Mouse (Mus musculus): ENCODE measurements around the gene Tnfrsf9. TPM values are rescaled to one million over a fixed set of nuclear protein-coding genes. Genes with fewer than 3 reads are reported as not detected.
"Not testable (repeated sequence)": the region's sequence is repeated elsewhere in the genome, so short reads cannot be mapped to it uniquely, and the experiment has no call there.

The Tnfrsf9 gene
- polyA plus RNA-seq, 1 experiment from 2014 or later, result 0.11 TPM

- no peaks in the 10 kb centered on the region for H3K27me3 ChIP-seq (replicated peaks; ENCODE audit: control insufficient read depth, insufficient read depth, low read length)
- H3K9ac ChIP-seq (ENCODE audit: low read depth, low read length), result no peak overlapping the region
- no peak for ATAC-seq (ENCODE audit: low read depth)
- no peaks in the 10 kb centered on the region for H3K4me1 ChIP-seq (ENCODE audit: control insufficient read depth, insufficient read depth, low read length)
- no peak for DNase-seq (ENCODE audit: low spot score)
- H3K36me3 ChIP-seq (ENCODE audit: control insufficient read depth, insufficient read depth, low read length), result peaks cover 91% of the 10 kb centered on the region
- no peak overlapping the region for H3K27ac ChIP-seq (replicated peaks; ENCODE audit: low read depth, low read length)
- no peak overlapping the region for H3K4me3 ChIP-seq (ENCODE audit: low read depth, low read length)
- WGBS, result 93% methylated on average over 13 of the region's 13 CpGs
- no peaks in the 10 kb centered on the region for H3K9me3 ChIP-seq (ENCODE audit: control insufficient read depth, low read length)
- H3K4me2 ChIP-seq (ENCODE audit: low read depth, low read length), result no peak overlapping the region
Measured at GRCm38 (mm10) chr4:150900486-150900885, 13.9 kb upstream of the Tnfrsf9 start.

DNA sequence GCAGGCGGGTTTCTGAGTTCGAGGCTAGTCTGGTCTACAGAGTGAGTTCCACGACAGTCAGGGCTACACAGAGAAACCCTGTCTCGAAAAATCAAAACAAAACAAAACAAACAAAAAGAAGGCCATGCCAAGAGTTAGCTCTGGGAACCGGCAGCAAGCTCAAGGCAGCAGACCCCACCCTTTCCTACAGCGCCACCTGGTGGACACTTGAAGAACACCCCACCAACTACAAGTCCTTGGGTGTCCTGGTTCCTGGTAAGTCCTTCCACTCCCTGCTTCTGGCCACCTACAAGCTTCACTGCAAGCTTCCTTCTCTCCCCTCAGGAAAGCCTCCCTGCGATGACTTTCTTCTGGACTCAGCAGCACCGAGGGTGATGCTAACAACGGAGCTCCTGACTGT, 12.7 kb upstream of the Tnfrsf9 start:
- 56% methylated on average over 9 of the region's 9 CpGs for WGBS
- H3K4me1 ChIP-seq (ENCODE audit: control insufficient read depth, insufficient read depth, low read length), result no peaks in the 10 kb centered on the region
- H3K27me3 ChIP-seq (replicated peaks; ENCODE audit: control insufficient read depth, insufficient read depth, low read length), result no peaks in the 10 kb centered on the region
- DNase-seq (ENCODE audit: low spot score) (peak; percentile 58), ATAC-seq (ENCODE audit: low read depth) (no peak)
- H3K4me3 ChIP-seq (ENCODE audit: low read depth, low read length), result no peak overlapping the region
- peaks cover 88% of the 10 kb centered on the region for H3K36me3 ChIP-seq (ENCODE audit: control insufficient read depth, insufficient read depth, low read length)
- H3K27ac ChIP-seq (replicated peaks; ENCODE audit: low read depth, low read length), result no peak overlapping the region
- H3K9me3 ChIP-seq (ENCODE audit: control insufficient read depth, low read length), result no peaks in the 10 kb centered on the region
- no peak overlapping the region for H3K4me2 ChIP-seq (ENCODE audit: low read depth, low read length)
- H3K9ac ChIP-seq (ENCODE audit: low read depth, low read length), result no peak overlapping the region

GRCm38 (mm10) chr4:150902062-150902461, 12.3 kb upstream of the Tnfrsf9 start:
- H3K4me1 ChIP-seq (ENCODE audit: control insufficient read depth, insufficient read depth, low read length), result no peaks in the 10 kb centered on the region
- ATAC-seq (ENCODE audit: low read depth), result no peak
- H3K9me3 ChIP-seq (ENCODE audit: control insufficient read depth, low read length), result no peaks in the 10 kb centered on the region
- no peak overlapping the region for H3K4me3 ChIP-seq (ENCODE audit: low read depth, low read length)
- H3K4me2 ChIP-seq (ENCODE audit: low read depth, low read length), result no peak overlapping the region
- no peak overlapping the region for H3K27ac ChIP-seq (replicated peaks; ENCODE audit: low read depth, low read length)
- H3K36me3 ChIP-seq (ENCODE audit: control insufficient read depth, insufficient read depth, low read length), result peaks cover 84% of the 10 kb centered on the region
- WGBS, result 89% methylated on average over 12 of the region's 12 CpGs
- no peaks in the 10 kb centered on the region for H3K27me3 ChIP-seq (replicated peaks; ENCODE audit: control insufficient read depth, insufficient read depth, low read length)
- no peak for DNase-seq (ENCODE audit: low spot score)
- H3K9ac ChIP-seq (ENCODE audit: low read depth, low read length), result no peak overlapping the region

- WGBS, result 91% methylated on average over 14 of the region's 14 CpGs
- Histone ChIP-seq H3K9ac (ENCODE audit: low read depth, low read length) (no peak overlapping the region), H3K36me3 (ENCODE audit: control insufficient read depth, insufficient read depth, low read length) (peaks cover 76% of the 10 kb centered on the region)
Measured at GRCm38 (mm10) chr4:150903091-150903742, 11.1 kb upstream of the Tnfrsf9 start.

DNA sequence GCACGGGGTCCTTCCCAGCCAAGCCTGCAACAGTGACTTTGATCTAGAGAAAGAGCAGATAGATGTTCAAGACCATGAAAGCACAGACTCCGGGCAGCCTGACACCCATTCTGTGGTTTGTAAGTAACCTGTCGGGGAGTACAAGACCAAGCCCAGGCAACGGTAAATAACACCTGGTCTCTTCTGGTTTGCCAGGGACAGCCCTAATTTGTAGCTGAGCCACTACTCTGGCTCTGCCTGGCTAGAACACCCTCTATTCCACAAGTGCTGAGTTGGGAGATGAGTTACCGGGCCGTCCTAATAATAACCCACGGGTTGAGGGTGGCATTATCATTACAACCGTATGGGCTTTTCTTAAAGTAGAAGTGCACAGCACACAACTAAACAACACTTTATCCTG, 7.3 kb upstream of the Tnfrsf9 start:
- Histone ChIP-seq H3K4me3 (ENCODE audit: low read depth, low read length) (no peak overlapping the region), H3K4me1 (ENCODE audit: control insufficient read depth, insufficient read depth, low read length) (no peaks in the 10 kb centered on the region), H3K27me3 (replicated peaks; ENCODE audit: control insufficient read depth, insufficient read depth, low read length) (no peaks in the 10 kb centered on the region), H3K9ac (ENCODE audit: low read depth, low read length) (no peak overlapping the region), H3K27ac (replicated peaks; ENCODE audit: low read depth, low read length) (no peak overlapping the region), H3K36me3 (ENCODE audit: control insufficient read depth, insufficient read depth, low read length) (peaks cover 40% of the 10 kb centered on the region), H3K4me2 (ENCODE audit: low read depth, low read length) (no peak overlapping the region), H3K9me3 (ENCODE audit: control insufficient read depth, low read length) (no peaks in the 10 kb centered on the region)
- 91% methylated on average over 8 of the region's 8 CpGs for WGBS
- ATAC-seq (ENCODE audit: low read depth) (no peak), DNase-seq (ENCODE audit: low spot score) (no peak)

More at GRCm38 (mm10) chr4:150903091-150903742, 11.1 kb upstream of the Tnfrsf9 start:
- no peak for ATAC-seq (ENCODE audit: low read depth)
- Histone ChIP-seq H3K4me1 (ENCODE audit: control insufficient read depth, insufficient read depth, low read length) (no peaks in the 10 kb centered on the region), H3K27ac (replicated peaks; ENCODE audit: low read depth, low read length) (no peak overlapping the region), H3K27me3 (replicated peaks; ENCODE audit: control insufficient read depth, insufficient read depth, low read length) (no peaks in the 10 kb centered on the region), H3K4me3 (ENCODE audit: low read depth, low read length) (no peak overlapping the region), H3K9me3 (ENCODE audit: control insufficient read depth, low read length) (no peaks in the 10 kb centered on the region), H3K4me2 (ENCODE audit: low read depth, low read length) (no peak overlapping the region)
- DNase-seq (ENCODE audit: low spot score), result no peak

- 0 out of 2 replicates have a peak overlapping the region, but pooled peaks have one; percentile 94 for H3K4me3 ChIP-seq (ENCODE audit: low read depth, low read length)
- not testable (repeated sequence) for H3K9me3 ChIP-seq (ENCODE audit: control insufficient read depth, low read length)
- peak overlapping the region; percentile 67 for H3K4me2 ChIP-seq (ENCODE audit: low read depth, low read length)
Measured at GRCm38 (mm10) chr4:150908512-150908911, 5.8 kb upstream of the Tnfrsf9 start.

GRCm38 (mm10) chr4:150909451-150910156, 4.8 kb upstream of the Tnfrsf9 start:
- peak overlapping the region; percentile 88 for H3K9ac ChIP-seq (ENCODE audit: low read depth, low read length)
- peak overlapping the region; percentile 94 for H3K4me3 ChIP-seq (ENCODE audit: low read depth, low read length)
- peak overlapping the region; percentile 67 for H3K4me2 ChIP-seq (ENCODE audit: low read depth, low read length)
- peak overlapping the region; percentile 81 for H3K27ac ChIP-seq (replicated peaks; ENCODE audit: low read depth, low read length)
- H3K4me1 ChIP-seq (ENCODE audit: control insufficient read depth, insufficient read depth, low read length), result peaks cover 5% of the 10 kb centered on the region; the same call in 1 of the 2 replicates
- peaks cover 17% of the 10 kb centered on the region for H3K36me3 ChIP-seq (ENCODE audit: control insufficient read depth, insufficient read depth, low read length)
- no peaks in the 10 kb centered on the region for H3K9me3 ChIP-seq (ENCODE audit: control insufficient read depth, low read length)
- WGBS, result 2% methylated on average over 34 of the region's 56 CpGs
- peak; percentile 93 for ATAC-seq (ENCODE audit: low read depth)
- no peaks in the 10 kb centered on the region for H3K27me3 ChIP-seq (replicated peaks; ENCODE audit: control insufficient read depth, insufficient read depth, low read length)
- DNase-seq (ENCODE audit: low spot score), result peak; percentile 98

More at GRCm38 (mm10) chr4:150908512-150908911, 5.8 kb upstream of the Tnfrsf9 start:
- H3K36me3 ChIP-seq (ENCODE audit: control insufficient read depth, insufficient read depth, low read length), result peaks cover 26% of the 10 kb centered on the region
- not testable (repeated sequence) for DNase-seq (ENCODE audit: low spot score); H3K9ac ChIP-seq (ENCODE audit: low read depth, low read length); H3K27me3 ChIP-seq (replicated peaks; ENCODE audit: control insufficient read depth, insufficient read depth, low read length); H3K4me1 ChIP-seq (ENCODE audit: control insufficient read depth, insufficient read depth, low read length); ATAC-seq (ENCODE audit: low read depth); H3K27ac ChIP-seq (replicated peaks; ENCODE audit: low read depth, low read length)
- WGBS, result 72% methylated on average over 5 of the region's 5 CpGs

DNA sequence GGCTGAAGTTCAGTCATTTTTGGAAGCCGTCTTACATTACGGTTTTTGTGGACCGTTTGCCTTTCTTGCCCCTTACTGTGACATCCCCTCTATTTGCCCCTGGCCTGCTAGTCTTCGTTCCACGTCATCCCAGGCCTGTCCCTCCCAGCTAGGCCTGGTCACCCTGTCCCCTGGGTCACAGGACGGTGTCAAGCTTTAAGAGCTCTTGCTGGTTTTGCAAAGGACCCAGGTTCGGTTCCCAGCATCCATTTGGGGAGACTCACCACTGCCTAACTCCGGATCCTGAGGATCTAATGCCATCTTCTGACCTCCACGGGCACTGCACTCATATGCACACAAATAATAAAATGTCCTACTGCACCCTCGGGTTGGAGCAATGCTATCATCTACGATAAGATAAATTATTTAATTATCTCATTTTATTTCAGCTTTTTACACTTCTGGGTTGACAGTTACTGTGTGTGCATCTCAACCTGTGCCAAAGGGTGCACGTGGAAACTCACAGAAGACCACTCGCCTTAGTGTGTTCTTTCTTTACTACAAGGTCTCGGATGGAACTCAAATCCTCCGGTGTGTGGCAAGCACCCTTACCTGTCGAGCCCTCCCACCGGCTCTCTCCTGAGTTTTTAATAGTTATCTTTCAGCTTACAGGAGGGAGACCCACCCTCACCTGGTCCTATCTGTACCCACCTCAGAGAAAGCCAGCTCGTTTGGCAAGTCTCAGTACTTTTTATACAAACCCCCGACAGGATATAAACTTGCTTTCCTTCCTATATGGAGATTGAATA, 4.0 kb upstream of the Tnfrsf9 start:
- Histone ChIP-seq H3K36me3 (ENCODE audit: control insufficient read depth, insufficient read depth, low read length) (peaks cover 11% of the 10 kb centered on the region), H3K9ac (ENCODE audit: low read depth, low read length) (no peak overlapping the region), H3K9me3 (ENCODE audit: control insufficient read depth, low read length) (no peaks in the 10 kb centered on the region), H3K4me1 (ENCODE audit: control insufficient read depth, insufficient read depth, low read length) (peaks cover 10% of the 10 kb centered on the region), H3K27ac (replicated peaks; ENCODE audit: low read depth, low read length) (peak overlapping the region; percentile 28), H3K4me3 (ENCODE audit: low read depth, low read length) (peak overlapping the region; percentile 94), H3K4me2 (ENCODE audit: low read depth, low read length) (peak overlapping the region; percentile 30; the same call in 1 of the 2 replicates), H3K27me3 (replicated peaks; ENCODE audit: control insufficient read depth, insufficient read depth, low read length) (no peaks in the 10 kb centered on the region)
- WGBS, result 84% methylated on average over 19 of the region's 19 CpGs
- ATAC-seq (ENCODE audit: low read depth) (no peak), DNase-seq (ENCODE audit: low spot score) (no peak)
